Mouse (Mus musculus) heart, postnatal 0 days (tissue): Measurements from ENCODE around the gene Trim31. TPM values are rescaled to one million over a fixed set of nuclear protein-coding genes. Genes with fewer than 3 reads are reported as not detected.

Source experiments
- ATAC-seq: fragments of 200-750 bp; cut with Nextera tagmentation; 2 replicates; pipeline ENCODE4 v1.8.0; 2017; ENCODE audit warnings: low read depth, moderate number of reproducible peaks, moderate library complexity; ENCODE audit not compliant: insufficient read depth
- DNase-seq: peaks from one replicate; pipeline ENCODE4 v3.0.0-alpha.2; 2016; ENCODE audit warnings: low spot score
- H3K27ac ChIP-seq: fragments of 300-500 bp; sonication (generic); 2 replicates; pipeline ENCODE4 v1.5.1; 2014; ENCODE audit warnings: low read depth, mild to moderate bottlenecking
- H3K27me3 ChIP-seq: fragments of 300-500 bp; sonication (generic); 2 replicates; pipeline ENCODE4 v1.6.1; 2014; ENCODE audit warnings: low read length, mixed read lengths; ENCODE audit not compliant: control insufficient read depth, insufficient read depth
- H3K36me3 ChIP-seq: fragments of 300-500 bp; sonication (generic); replicated peaks from 2 replicates; pipeline ENCODE4 v1.6.1; 2014; ENCODE audit warnings: low read length, mixed read lengths; ENCODE audit not compliant: control insufficient read depth, insufficient read depth
- H3K4me1 ChIP-seq: fragments of 300-500 bp; sonication (generic); 2 replicates; pipeline ENCODE4 v1.6.1; 2014; ENCODE audit warnings: antibody characterized with exemption; ENCODE audit not compliant: control insufficient read depth, insufficient read depth
- H3K4me2 ChIP-seq: fragments of 300-500 bp; sonication (generic); 2 replicates; pipeline ENCODE4 v1.6.1; 2014; ENCODE audit warnings: low read depth, mild to moderate bottlenecking, low read length, moderate library complexity
- H3K4me3 ChIP-seq: fragments of 300-500 bp; sonication (generic); 2 replicates; pipeline ENCODE4 v1.5.1; 2014; ENCODE audit warnings: low read depth, low read length
- H3K9ac ChIP-seq: fragments of 300-500 bp; sonication (generic); replicated peaks from 2 replicates; pipeline ENCODE4 v1.6.1; 2014; ENCODE audit warnings: low read depth, low read length, mixed read lengths
- H3K9me3 ChIP-seq: fragments of 300-500 bp; sonication (generic); replicated peaks from 2 replicates; pipeline ENCODE4 v1.6.1; 2016; ENCODE audit warnings: low read length; ENCODE audit not compliant: control insufficient read depth
- CTCF ChIP-seq: IDR thresholded peaks from 2 replicates; pipeline ENCODE4 v1.5.1; 2016; ENCODE audit warnings: antibody characterized with exemption, control low read depth, low read depth
- EP300 ChIP-seq: IDR thresholded peaks from 2 replicates; pipeline ENCODE4 v1.6.1; 2016; ENCODE audit warnings: antibody characterized with exemption, low read depth
- WGBS: fragments of 180-500 bp; shearing (Covaris S2); extraction: QIAGEN DNeasy Blood & Tissue Kit; methylation state at CpG from one replicate; pipeline ENCODE4 v1.1.7; 2014; 5-methylcytosine and 5-hydroxymethylcytosine counted together
- polyA plus RNA-seq: library from polyadenylated mRNA; unstranded; fragments of >200 nt; fragmentation: Nextera tagmentation; extraction: Ambion mirVana; gene quantifications from 2 replicates; pipeline ENCODE4 v1.2.1, GENCODE M21; 2015
- total RNA-seq: library from RNA; depleted of rRNA; stranded (reverse); fragments of >200 nt; gene quantifications from 2 replicates; pipeline ENCODE4 v1.2.3, GENCODE M21; 2014; ENCODE audit warnings: low replicate concordance

Trim31 gene
- total and polyA plus RNA-seq, 2 experiments from 2014 or later = not detected

DNA sequence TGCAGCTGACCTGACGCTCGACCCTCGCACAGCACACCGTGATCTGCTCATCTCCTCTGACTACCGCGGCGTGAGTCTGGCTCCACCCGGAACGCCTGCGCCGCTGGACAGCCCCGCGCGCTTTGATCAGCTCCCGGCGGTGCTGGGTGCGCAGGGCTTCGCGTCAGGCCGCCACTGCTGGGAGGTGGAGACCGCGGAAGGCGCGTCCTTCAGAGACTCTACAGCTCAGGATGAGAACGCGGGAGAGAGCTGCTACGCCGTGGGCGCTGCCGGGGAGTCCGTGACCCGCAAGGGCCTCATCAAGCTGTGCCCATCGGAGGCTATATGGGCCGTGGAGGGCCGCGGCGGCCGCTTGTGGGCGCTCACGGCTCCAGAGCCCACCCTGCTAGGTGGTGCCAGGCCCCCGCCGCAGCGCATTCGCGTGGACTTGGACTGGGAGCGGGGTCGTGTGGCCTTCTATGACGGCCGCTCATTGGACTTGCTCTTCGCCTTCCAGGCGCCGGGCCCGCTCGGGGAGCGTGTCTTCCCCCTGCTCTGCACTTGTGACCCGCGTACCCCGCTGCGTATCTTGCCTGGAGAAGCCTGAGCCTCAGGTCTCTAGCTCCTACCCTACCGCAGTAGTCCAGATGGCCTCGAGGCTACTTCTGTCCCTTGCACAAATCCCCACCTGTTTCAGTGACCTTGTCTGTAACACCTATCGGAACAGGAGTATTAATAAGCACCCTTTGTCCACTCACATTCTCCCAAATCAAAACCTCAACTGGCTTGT is 49.3 kb downstream of the Trim31 start:
- no peak overlapping the region for H3K27ac ChIP-seq
- H3K9me3 ChIP-seq = no peaks in the 10 kb centered on the region
- no peak for DNase-seq
- peak overlapping the region; percentile 51 for H3K4me3 ChIP-seq
- H3K9ac ChIP-seq = peak overlapping the region; percentile 41; the same call in 1 of the 2 replicates
- peaks cover 13% of the 10 kb centered on the region; the same call in 1 of the 2 replicates for H3K36me3 ChIP-seq
- peak overlapping the region; percentile 88 for H3K4me2 ChIP-seq
- peaks cover 23% of the 10 kb centered on the region for H3K4me1 ChIP-seq
- peaks cover 45% of the 10 kb centered on the region for H3K27me3 ChIP-seq
- ATAC-seq = peak; percentile 6; the same call in 1 of the 2 replicates
- 2% methylated on average over 59 of the region's 62 CpGs for WGBS
- TF ChIP-seq EP300 = no peak
- TF ChIP-seq CTCF = no peak

- 83% methylated on average over 1 of the region's 1 CpGs for WGBS
- no peak for TF ChIP-seq CTCF
- TF ChIP-seq EP300 = no peak
- Histone ChIP-seq H3K4me3 (no peak overlapping the region), H3K27me3 (peaks cover 35% of the 10 kb centered on the region), H3K36me3 (peaks cover 13% of the 10 kb centered on the region; the same call in 1 of the 2 replicates), H3K4me1 (peaks cover 19% of the 10 kb centered on the region; the same call in 1 of the 2 replicates), H3K4me2 (no peak overlapping the region), H3K9me3 (no peaks in the 10 kb centered on the region), H3K9ac (no peak overlapping the region), H3K27ac (no peak overlapping the region)
- ATAC-seq = no peak
- DNase-seq = no peak
Observed at GRCm38 (mm10) chr17:36948286-36948685, 50.4 kb downstream of the Trim31 start.

GRCm38 (mm10) chr17:36949265-36949664 is 51.3 kb downstream of the Trim31 start:
- H3K4me3 ChIP-seq = no peak overlapping the region
- no peak for TF ChIP-seq CTCF
- TF ChIP-seq EP300 = no peak
- H3K27me3 ChIP-seq = peaks cover 25% of the 10 kb centered on the region
- no peak overlapping the region for H3K4me2 ChIP-seq
- WGBS = 85% methylated on average over 8 of the region's 8 CpGs
- no peak for ATAC-seq
- no peak for DNase-seq
- H3K9ac ChIP-seq = no peak overlapping the region
- no peaks in the 10 kb centered on the region for H3K9me3 ChIP-seq
- H3K27ac ChIP-seq = no peak overlapping the region
- peaks cover 13% of the 10 kb centered on the region; the same call in 1 of the 2 replicates for H3K36me3 ChIP-seq
- peaks cover 19% of the 10 kb centered on the region; the same call in 1 of the 2 replicates for H3K4me1 ChIP-seq

DNA sequence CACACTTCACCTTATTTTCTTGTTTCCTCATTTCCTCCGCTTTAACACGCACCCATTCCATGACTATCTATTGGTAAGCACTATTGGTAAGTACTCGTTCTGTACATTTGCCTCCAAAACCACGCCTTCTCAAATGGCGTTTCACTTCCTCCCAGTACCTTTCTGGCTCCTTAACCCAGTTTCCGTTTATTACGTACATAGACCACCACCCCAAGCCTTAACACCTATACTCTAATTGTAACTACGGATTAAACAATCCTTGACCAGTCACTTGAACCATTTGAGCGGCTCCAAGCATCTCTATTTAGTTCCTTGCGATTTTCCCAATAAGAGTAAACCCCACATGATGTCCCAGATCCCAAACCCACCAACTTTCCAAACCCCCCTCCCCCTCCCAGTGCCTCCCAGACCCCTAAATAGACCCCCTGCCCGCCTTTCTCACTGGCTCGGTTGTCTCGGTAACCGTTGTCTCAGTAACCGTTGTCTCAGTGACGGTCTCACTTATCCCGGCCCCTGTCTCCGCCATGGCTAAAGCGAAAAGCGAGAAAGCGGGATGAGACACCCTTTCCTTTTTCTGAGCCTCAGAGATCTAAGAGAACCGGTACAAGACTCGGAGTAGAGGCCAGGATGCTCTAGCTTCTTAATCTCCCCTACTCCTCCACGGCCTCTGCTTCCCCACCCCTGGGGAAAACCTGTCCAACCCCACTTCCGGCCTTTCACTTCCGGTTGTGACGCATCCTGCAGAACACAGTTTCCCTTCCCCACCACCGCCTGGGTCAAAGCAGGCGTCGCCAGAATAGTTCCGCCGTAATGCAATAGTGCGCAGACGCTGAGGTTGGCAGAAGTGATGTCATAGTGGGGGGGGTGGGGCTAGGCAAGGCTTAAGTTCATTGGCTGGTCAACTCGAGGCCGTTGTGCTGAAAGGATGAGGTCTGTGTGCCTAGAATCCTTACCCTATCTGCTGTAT is 53.3 kb downstream of the Trim31 start, which contains the start of gene Ppp1r11:
Gene Ppp1r11, minus strand, starts transcription at position 761 of the 967 bp plus-strand sequence.
- TF ChIP-seq CTCF (no peak), EP300 (peak; percentile 76; the same call in 1 of the 2 replicates)
- Histone ChIP-seq H3K4me2 (peak within 1 kb of the TSS; percentile 78), H3K9ac (peak within 1 kb of the TSS; percentile 53), H3K27me3 (peaks cover 5% of the 10 kb centered on the region), H3K36me3 (peaks cover 27% of the 10 kb centered on the region), H3K27ac (peak within 1 kb of the TSS; percentile 69), H3K4me1 (peaks cover 19% of the 10 kb centered on the region; the same call in 1 of the 2 replicates), H3K4me3 (peak within 1 kb of the TSS; percentile 62), H3K9me3 (no peaks in the 10 kb centered on the region)
- DNase-seq = peak; percentile 98
- peak; percentile 99 for ATAC-seq
- WGBS = 2% methylated on average over 36 of the region's 36 CpGs

GRCm38 (mm10) chr17:36952631-36953030 is 54.7 kb downstream of the Trim31 start:
- H3K4me2 ChIP-seq = no peak overlapping the region
- H3K27me3 ChIP-seq = no peaks in the 10 kb centered on the region
- WGBS = 84% methylated on average over 2 of the region's 2 CpGs
- H3K36me3 ChIP-seq = peaks cover 30% of the 10 kb centered on the region
- H3K9me3 ChIP-seq = no peaks in the 10 kb centered on the region
- no peak for ATAC-seq
- peaks cover 8% of the 10 kb centered on the region; the same call in 1 of the 2 replicates for H3K4me1 ChIP-seq
- H3K4me3 ChIP-seq = no peak overlapping the region
- TF ChIP-seq CTCF = no peak
- TF ChIP-seq EP300 = no peak
- DNase-seq = no peak
- H3K9ac ChIP-seq = no peak overlapping the region
- no peak overlapping the region for H3K27ac ChIP-seq
